Mouse (Mus musculus) forebrain, postnatal 0 days (tissue): ENCODE results near the gene Pax9. TPM values are rescaled to one million over a fixed set of nuclear protein-coding genes. Genes with fewer than 3 reads are reported as not detected.

Source experiments
- ATAC-seq: fragments of 200-750 bp; cut with Nextera tagmentation; 2 replicates; pipeline ENCODE4 v1.8.0; 2017; ENCODE audit warnings: mild to moderate bottlenecking, moderate library complexity
- DNase-seq: peaks from one replicate; pipeline ENCODE4 v3.0.0-alpha.2; 2015
- H3K27ac ChIP-seq: fragments of 300-500 bp; sonication (generic); 2 replicates; pipeline ENCODE4 v1.5.1; 2014; ENCODE audit warnings: low read depth, mild to moderate bottlenecking, antibody characterized with exemption, low read length, moderate library complexity, mixed read lengths
- H3K27me3 ChIP-seq: fragments of 300-500 bp; sonication (generic); 2 replicates; pipeline ENCODE4 v1.6.1; 2014; ENCODE audit warnings: mild to moderate bottlenecking, low read length, mixed read lengths; ENCODE audit not compliant: insufficient read depth
- H3K36me3 ChIP-seq: fragments of 300-500 bp; sonication (generic); 2 replicates; pipeline ENCODE4 v1.6.1; 2014; ENCODE audit warnings: mild to moderate bottlenecking, moderate library complexity; ENCODE audit not compliant: insufficient read depth
- H3K4me1 ChIP-seq: fragments of 300-500 bp; sonication (generic); 2 replicates; pipeline ENCODE4 v1.6.1; 2014; ENCODE audit warnings: antibody characterized with exemption; ENCODE audit not compliant: insufficient read depth
- H3K4me2 ChIP-seq: fragments of 300-500 bp; sonication (generic); 2 replicates; pipeline ENCODE4 v1.6.1; 2014; ENCODE audit warnings: low read depth, mild to moderate bottlenecking, moderate library complexity
- H3K4me3 ChIP-seq: fragments of 300-500 bp; sonication (generic); 2 replicates; pipeline ENCODE4 v1.5.1; 2014; ENCODE audit warnings: low read depth, low read length, mixed read lengths
- H3K9ac ChIP-seq: fragments of 300-500 bp; sonication (generic); 2 replicates; pipeline ENCODE4 v1.6.1; 2014; ENCODE audit warnings: mild to moderate bottlenecking
- H3K9me3 ChIP-seq: fragments of 300-500 bp; sonication (generic); 2 replicates; pipeline ENCODE4 v1.6.1; 2016; ENCODE audit warnings: low read length
- CTCF ChIP-seq: sonication (generic); IDR thresholded peaks from 2 replicates; pipeline ENCODE4 v1.5.1; 2016; ENCODE audit warnings: antibody characterized with exemption, control low read depth, low read depth
- WGBS: fragments of 180-500 bp; shearing (Covaris S2); extraction: QIAGEN DNeasy Blood & Tissue Kit; methylation state at CpG from one replicate; pipeline ENCODE4 v1.1.7; 2014; 5-methylcytosine and 5-hydroxymethylcytosine counted together
- polyA plus RNA-seq: library from polyadenylated mRNA; unstranded; fragments of >200 nt; fragmentation: Nextera tagmentation; extraction: Ambion mirVana; gene quantifications from 2 replicates; pipeline ENCODE4 v1.2.1, GENCODE M21; 2015
- total RNA-seq: library from RNA; depleted of rRNA; stranded (reverse); fragments of >200 nt; gene quantifications from 2 replicates; pipeline ENCODE4 v1.2.3, GENCODE M21; 2014

Pax9 gene
- total and polyA plus RNA-seq, 2 experiments from 2014 or later = not detected

DNA sequence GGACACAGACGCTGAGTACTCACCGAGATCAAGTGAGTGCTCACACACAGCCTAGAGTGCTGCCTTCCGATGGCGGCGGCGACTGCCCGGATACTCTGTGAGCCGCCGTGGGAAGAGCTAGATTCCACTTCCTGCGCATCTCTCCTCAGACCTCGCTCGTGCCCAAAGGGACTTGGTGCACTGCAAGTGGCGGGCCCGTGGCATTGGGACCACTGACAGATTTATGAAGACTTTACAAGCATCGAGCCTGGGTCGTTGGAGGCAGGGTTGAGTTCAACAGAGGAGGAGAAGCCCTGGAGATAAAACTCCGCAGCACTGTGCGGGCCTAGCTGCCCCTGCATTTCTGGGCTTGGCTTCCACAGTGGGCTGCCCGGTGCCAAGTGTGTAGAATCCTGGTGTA is 969 bp downstream of the Pax9 start:
- Histone ChIP-seq H3K4me3 (no peak overlapping the region), H3K4me2 (no peak overlapping the region), H3K4me1 (peaks cover 7% of the 10 kb centered on the region; the same call in 1 of the 2 replicates), H3K9me3 (no peaks in the 10 kb centered on the region), H3K27me3 (peaks cover 97% of the 10 kb centered on the region), H3K9ac (no peak overlapping the region), H3K27ac (no peak overlapping the region), H3K36me3 (no peaks in the 10 kb centered on the region; the same call in 1 of the 2 replicates)
- TF ChIP-seq CTCF = no peak
- no peak for ATAC-seq
- WGBS = 5% methylated on average over 19 of the region's 19 CpGs
- no peak for DNase-seq

GRCm38 (mm10) chr12:56693411-56694098 is 2.0 kb downstream of the Pax9 start:
- Histone ChIP-seq H3K27ac (no peak overlapping the region), H3K4me3 (no peak overlapping the region), H3K9me3 (no peaks in the 10 kb centered on the region), H3K4me1 (peaks cover 7% of the 10 kb centered on the region; the same call in 1 of the 2 replicates), H3K27me3 (peaks cover 96% of the 10 kb centered on the region), H3K4me2 (no peak overlapping the region), H3K9ac (no peak overlapping the region), H3K36me3 (no peaks in the 10 kb centered on the region; the same call in 1 of the 2 replicates)
- WGBS = 4% methylated on average over 14 of the region's 14 CpGs
- ATAC-seq (no peak), DNase-seq (no peak)
- TF ChIP-seq CTCF = no peak

DNA sequence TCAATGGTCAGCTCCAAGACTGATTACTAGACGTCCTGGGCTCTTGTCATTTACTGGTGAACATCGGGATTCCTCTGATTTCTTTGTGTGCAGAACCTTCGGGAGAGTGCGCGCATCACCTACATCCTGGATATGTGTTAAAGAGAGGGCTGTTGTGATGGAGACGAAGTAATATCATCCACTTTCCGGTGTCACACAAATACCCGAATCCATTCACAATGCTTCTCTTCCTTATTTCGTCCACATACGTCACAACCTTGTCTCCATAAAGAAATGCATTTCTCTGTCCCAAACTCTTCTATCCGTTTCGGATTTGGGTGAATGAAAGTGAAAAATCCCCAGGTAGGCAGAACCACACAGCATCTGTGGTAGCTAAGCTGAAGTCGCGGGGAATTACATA is 2.8 kb downstream of the Pax9 start:
- Histone ChIP-seq H3K4me1 (peaks cover 7% of the 10 kb centered on the region; the same call in 1 of the 2 replicates), H3K9ac (no peak overlapping the region), H3K9me3 (no peaks in the 10 kb centered on the region), H3K4me3 (no peak overlapping the region), H3K27me3 (peaks cover 94% of the 10 kb centered on the region), H3K36me3 (no peaks in the 10 kb centered on the region; the same call in 1 of the 2 replicates), H3K4me2 (no peak overlapping the region), H3K27ac (no peak overlapping the region)
- 2% methylated on average over 14 of the region's 14 CpGs for WGBS
- no peak for TF ChIP-seq CTCF
- no peak for ATAC-seq
- DNase-seq = no peak

GRCm38 (mm10) chr12:56694936-56695335 is 3.4 kb downstream of the Pax9 start:
- WGBS = 2% methylated on average over 11 of the region's 11 CpGs
- TF ChIP-seq CTCF = no peak
- Histone ChIP-seq H3K4me2 (peak overlapping the region; percentile 28; the same call in 1 of the 2 replicates), H3K9ac (no peak overlapping the region), H3K36me3 (no peaks in the 10 kb centered on the region; the same call in 1 of the 2 replicates), H3K27ac (no peak overlapping the region), H3K4me1 (peaks cover 7% of the 10 kb centered on the region; the same call in 1 of the 2 replicates), H3K27me3 (peaks cover 94% of the 10 kb centered on the region), H3K4me3 (peak overlapping the region; percentile 13; the same call in 1 of the 2 replicates), H3K9me3 (no peaks in the 10 kb centered on the region)
- ATAC-seq (no peak), DNase-seq (no peak)

DNA sequence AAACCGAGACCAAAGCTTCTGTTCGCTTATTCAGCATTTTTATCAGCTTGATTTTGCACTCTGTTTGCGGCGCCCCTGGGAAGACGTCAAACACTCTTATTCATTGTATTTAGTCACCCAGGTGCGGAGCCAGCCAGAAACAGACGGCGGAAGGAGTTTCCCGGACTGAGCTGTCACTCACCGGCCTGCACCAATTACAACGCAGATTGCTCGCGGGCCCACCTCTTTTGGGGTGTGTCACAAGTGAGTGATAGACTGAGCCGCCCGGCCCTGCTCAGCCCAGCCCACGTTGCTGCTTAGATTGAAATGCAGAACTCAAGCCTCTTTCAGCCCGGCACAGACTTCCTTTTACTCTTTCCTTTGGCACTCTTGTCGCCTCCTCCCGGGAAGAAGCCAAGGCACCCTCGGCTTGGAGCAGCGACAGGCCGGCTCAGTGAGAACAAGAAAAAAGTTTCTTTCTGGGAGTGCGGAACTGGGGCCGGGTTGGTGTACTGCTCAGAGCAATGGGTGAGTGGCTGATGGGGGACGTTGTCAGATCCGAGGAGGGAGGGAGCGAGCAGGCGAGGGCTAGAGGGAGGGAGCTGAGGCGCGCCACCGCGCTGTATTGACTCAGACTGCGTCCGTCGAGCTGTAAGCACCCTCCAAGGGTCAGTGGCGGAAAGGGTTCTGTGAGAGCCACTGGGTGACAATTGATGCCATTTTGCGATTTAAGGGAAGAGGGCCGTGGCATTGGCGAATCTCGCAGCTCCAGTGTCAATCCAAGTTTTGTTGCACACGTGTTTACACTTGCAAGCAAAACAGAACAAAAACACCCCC is 4.0 kb downstream of the Pax9 start:
- no peak for TF ChIP-seq CTCF
- Histone ChIP-seq H3K27me3 (peaks cover 94% of the 10 kb centered on the region), H3K36me3 (no peaks in the 10 kb centered on the region; the same call in 1 of the 2 replicates), H3K4me1 (peaks cover 7% of the 10 kb centered on the region; the same call in 1 of the 2 replicates), H3K4me2 (peak overlapping the region; percentile 28; the same call in 1 of the 2 replicates), H3K9me3 (no peaks in the 10 kb centered on the region), H3K27ac (no peak overlapping the region), H3K4me3 (peak overlapping the region; percentile 13), H3K9ac (no peak overlapping the region)
- ATAC-seq (peak; percentile 92), DNase-seq (peak; percentile 62)
- under 1% methylated on average over 41 of the region's 41 CpGs for WGBS

- H3K4me3 ChIP-seq = no peak overlapping the region
- peaks cover 95% of the 10 kb centered on the region for H3K27me3 ChIP-seq
- TF ChIP-seq CTCF = no peak
- no peaks in the 10 kb centered on the region; the same call in 1 of the 2 replicates for H3K36me3 ChIP-seq
- H3K4me2 ChIP-seq = no peak overlapping the region
- DNase-seq (no peak), ATAC-seq (no peak)
- peaks cover 7% of the 10 kb centered on the region; the same call in 1 of the 2 replicates for H3K4me1 ChIP-seq
- no peak overlapping the region for H3K9ac ChIP-seq
- no peaks in the 10 kb centered on the region for H3K9me3 ChIP-seq
- WGBS = under 1% methylated on average over 57 of the region's 57 CpGs
- H3K27ac ChIP-seq = no peak overlapping the region
Observed at GRCm38 (mm10) chr12:56696174-56697010, 4.8 kb downstream of the Pax9 start.
